Mouse (Mus musculus): ENCODE results near the gene Kcnh6. TPM values are rescaled to one million over a fixed set of nuclear protein-coding genes. Genes with fewer than 3 reads are reported as not detected.
"Not testable (repeated sequence)": the region's sequence is repeated elsewhere in the genome, so short reads cannot be mapped to it uniquely, and the experiment has no call there.

Kcnh6 gene
- polyA plus RNA-seq, 1 experiment, result not detected

DNA sequence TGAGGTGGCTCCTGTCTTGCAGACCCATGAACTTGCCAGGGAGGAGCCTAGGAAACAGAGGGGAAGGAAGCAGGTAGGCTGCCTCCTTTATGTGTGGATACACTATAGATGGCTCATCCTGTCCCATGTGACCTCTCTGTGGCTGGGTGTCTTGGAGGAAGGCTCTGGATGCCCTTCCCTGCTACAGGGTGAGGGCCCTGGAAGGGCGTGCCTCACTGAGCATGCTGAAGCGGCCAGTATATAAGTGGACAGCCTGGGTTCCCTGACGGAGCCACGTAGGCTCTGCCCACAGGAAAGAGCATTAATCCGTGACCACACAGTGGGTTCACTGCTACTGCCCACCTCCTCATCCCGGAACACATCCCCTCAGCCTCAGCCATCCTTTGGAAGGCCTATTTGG is 18.5 kb upstream of the Kcnh6 start:
- Histone ChIP-seq H3K4me3 (ENCODE audit: insufficient read depth, low read depth, low read length) (no peak overlapping the region), H3K27ac (replicated peaks; ENCODE audit: low read depth, low read length) (no peak overlapping the region), H3K4me1 (ENCODE audit: control insufficient read depth, insufficient read depth, insufficient read length, low read length) (peaks cover 7% of the 10 kb centered on the region)

- Histone ChIP-seq H3K4me1 (ENCODE audit: control insufficient read depth, insufficient read depth, insufficient read length, low read length) (peaks cover 7% of the 10 kb centered on the region), H3K4me3 (ENCODE audit: insufficient read depth, low read depth, low read length) (no peak overlapping the region), H3K27ac (replicated peaks; ENCODE audit: low read depth, low read length) (peak overlapping the region; percentile 91)
These were observed 17.7 kb upstream of the Kcnh6 start for GRCm38 (mm10) chr11:105990231-105990630.

GRCm38 (mm10) chr11:105994375-105994774 is 13.5 kb upstream of the Kcnh6 start, which contains the start of gene Ace3:
Ace3 (plus strand) TSS chr11:105994675.
- Histone ChIP-seq H3K4me1 (ENCODE audit: control insufficient read depth, insufficient read depth, insufficient read length, low read length) (peaks cover 7% of the 10 kb centered on the region), H3K27ac (replicated peaks; ENCODE audit: low read depth, low read length) (no peak within 1 kb of the TSS), H3K4me3 (ENCODE audit: insufficient read depth, low read depth, low read length) (no peak within 1 kb of the TSS)

DNA sequence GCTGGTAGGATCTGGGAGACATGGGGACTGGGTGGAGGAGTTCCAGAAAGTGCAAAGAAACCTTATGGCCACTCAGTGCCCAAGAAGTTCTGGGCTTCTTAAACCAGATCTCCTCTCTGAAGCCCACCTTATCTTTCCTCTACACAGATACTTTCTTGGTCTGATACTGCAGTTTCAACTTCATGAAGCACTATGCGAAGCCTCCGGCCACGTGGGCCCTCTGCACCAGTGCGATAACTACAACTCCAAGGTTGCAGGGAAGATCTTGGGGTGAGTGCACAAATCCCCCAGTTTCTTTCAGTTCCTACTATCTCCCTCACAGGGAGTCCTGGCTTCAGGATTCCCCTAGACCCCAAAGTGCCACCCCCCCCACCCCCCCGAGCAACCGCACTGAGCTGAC is 7.9 kb upstream of the Kcnh6 start:
- Histone ChIP-seq H3K4me3 (ENCODE audit: insufficient read depth, low read depth, low read length) (no peak overlapping the region), H3K27ac (replicated peaks; ENCODE audit: low read depth, low read length) (no peak overlapping the region), H3K4me1 (ENCODE audit: control insufficient read depth, insufficient read depth, insufficient read length, low read length) (no peaks in the 10 kb centered on the region)

DNA sequence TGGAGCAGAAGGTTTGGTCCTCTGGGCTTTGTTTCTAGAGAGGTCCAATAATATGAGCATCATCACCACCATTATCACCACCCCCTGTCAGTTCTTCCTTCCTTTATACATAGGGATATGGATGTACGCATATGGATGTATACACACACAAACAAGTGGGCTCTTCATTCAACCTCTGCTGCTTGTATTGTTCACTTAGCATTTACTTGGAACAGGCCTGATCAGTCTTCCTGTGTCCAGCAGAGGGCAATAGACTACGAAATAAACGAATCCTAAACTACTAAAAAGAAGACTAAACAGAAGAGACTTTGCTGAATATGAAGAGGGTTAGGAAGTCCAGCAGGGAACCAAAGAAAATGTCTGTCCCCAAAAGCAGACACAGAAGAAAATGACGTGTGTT is 6.2 kb upstream of the Kcnh6 start:
- H3K27ac ChIP-seq (replicated peaks; ENCODE audit: low read depth, low read length), result no peak overlapping the region
- H3K4me3 ChIP-seq (ENCODE audit: insufficient read depth, low read depth, low read length), result no peak overlapping the region
- no peaks in the 10 kb centered on the region for H3K4me1 ChIP-seq (ENCODE audit: control insufficient read depth, insufficient read depth, insufficient read length, low read length)

GRCm38 (mm10) chr11:106004576-106004975 is 3.3 kb upstream of the Kcnh6 start:
- no peak overlapping the region for H3K27ac ChIP-seq (replicated peaks; ENCODE audit: low read depth, low read length)
- no peaks in the 10 kb centered on the region for H3K4me1 ChIP-seq (ENCODE audit: control insufficient read depth, insufficient read depth, insufficient read length, low read length)
- no peak overlapping the region for H3K4me3 ChIP-seq (ENCODE audit: insufficient read depth, low read depth, low read length)

DNA sequence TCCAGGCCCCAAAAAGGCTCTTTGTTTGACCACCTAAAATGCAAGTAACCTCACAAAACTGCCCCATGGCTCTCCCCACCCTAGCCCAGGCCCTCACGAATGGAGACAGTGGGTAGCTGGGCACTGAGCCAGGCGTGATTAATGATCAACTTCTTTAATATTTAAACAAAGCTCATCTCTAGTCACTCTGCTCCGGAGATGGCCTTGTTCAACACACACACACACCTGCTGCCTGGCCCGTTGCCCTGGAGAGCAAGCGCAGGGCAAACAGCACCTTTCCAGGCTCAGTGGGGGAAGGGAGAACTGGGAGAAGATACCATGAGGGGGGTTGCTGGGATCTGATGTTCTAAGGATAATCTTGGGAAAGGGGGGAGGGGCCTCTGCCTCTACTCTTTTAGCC is 2.0 kb upstream of the Kcnh6 start:
- Histone ChIP-seq H3K27ac (replicated peaks; ENCODE audit: low read depth, low read length) (no peak overlapping the region), H3K4me1 (ENCODE audit: control insufficient read depth, insufficient read depth, insufficient read length, low read length) (no peaks in the 10 kb centered on the region), H3K4me3 (ENCODE audit: insufficient read depth, low read depth, low read length) (no peak overlapping the region)

GRCm38 (mm10) chr11:106012711-106013110 is 4.8 kb downstream of the Kcnh6 start:
- peaks cover 9% of the 10 kb centered on the region for H3K4me1 ChIP-seq (ENCODE audit: control insufficient read depth, insufficient read depth, insufficient read length, low read length)
- no peak overlapping the region for H3K4me3 ChIP-seq (ENCODE audit: insufficient read depth, low read depth, low read length)
- no peak overlapping the region for H3K27ac ChIP-seq (replicated peaks; ENCODE audit: low read depth, low read length)

GRCm38 (mm10) chr11:106013556-106014225 is 5.8 kb downstream of the Kcnh6 start:
- Histone ChIP-seq H3K4me1 (ENCODE audit: control insufficient read depth, insufficient read depth, insufficient read length, low read length) (peaks cover 9% of the 10 kb centered on the region), H3K4me3 (ENCODE audit: insufficient read depth, low read depth, low read length) (no peak overlapping the region), H3K27ac (replicated peaks; ENCODE audit: low read depth, low read length) (no peak overlapping the region)

DNA sequence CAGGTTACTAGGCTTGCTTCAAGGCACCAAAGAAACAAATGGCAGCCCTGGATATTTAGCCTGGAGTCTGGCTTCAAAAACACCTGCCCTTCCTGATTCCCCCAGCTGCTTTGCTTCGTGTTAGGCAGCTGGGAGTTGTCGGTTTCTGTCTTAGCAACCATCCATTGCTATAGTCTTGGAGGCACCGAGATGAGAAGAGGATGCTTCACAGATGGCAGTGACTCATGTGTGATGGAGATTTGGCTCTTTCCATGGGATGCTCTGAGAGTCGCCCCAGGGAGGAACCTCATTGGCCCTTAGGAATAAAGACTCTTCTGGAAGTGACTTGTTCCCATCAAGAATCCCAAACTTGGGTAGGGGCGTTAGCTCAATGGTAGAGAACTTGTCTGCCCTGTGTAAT is 8.5 kb downstream of the Kcnh6 start:
- peaks cover 11% of the 10 kb centered on the region for H3K4me1 ChIP-seq (ENCODE audit: control insufficient read depth, insufficient read depth, insufficient read length, low read length)
- no peak overlapping the region for H3K27ac ChIP-seq (replicated peaks; ENCODE audit: low read depth, low read length)
- H3K4me3 ChIP-seq (ENCODE audit: insufficient read depth, low read depth, low read length), result no peak overlapping the region

DNA sequence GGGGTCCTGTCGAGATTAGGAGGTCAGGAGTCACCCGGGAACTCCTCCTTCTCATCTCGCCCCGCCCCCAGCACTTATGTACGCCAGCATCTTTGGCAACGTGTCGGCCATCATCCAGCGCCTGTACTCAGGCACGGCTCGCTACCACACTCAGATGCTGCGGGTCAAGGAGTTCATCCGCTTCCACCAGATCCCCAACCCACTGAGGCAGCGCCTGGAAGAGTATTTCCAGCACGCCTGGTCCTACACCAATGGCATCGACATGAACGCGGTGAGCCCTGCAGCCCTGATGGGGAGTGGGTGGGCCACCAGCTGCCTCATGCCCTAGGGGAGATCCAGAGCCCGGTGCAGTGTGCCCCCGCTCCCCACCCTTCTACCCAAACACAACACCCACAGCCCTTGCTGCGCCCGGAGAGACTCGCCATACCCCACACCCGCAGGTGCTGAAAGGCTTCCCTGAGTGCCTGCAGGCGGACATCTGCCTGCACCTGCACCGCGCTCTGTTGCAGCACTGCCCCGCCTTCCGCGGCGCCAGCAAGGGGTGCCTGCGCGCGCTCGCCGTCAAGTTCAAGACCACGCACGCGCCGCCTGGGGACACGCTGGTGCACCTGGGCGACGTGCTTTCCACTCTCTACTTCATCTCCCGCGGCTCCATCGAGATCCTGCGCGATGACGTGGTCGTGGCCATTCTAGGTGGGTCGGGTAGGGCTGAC is 12.3 kb downstream of the Kcnh6 start:
- Histone ChIP-seq H3K4me1 (ENCODE audit: control insufficient read depth, insufficient read depth, insufficient read length, low read length) (peaks cover 2% of the 10 kb centered on the region; the same call in 1 of the 2 replicates), H3K4me3 (ENCODE audit: insufficient read depth, low read depth, low read length) (no peak overlapping the region), H3K27ac (replicated peaks; ENCODE audit: low read depth, low read length) (no peak overlapping the region)

DNA sequence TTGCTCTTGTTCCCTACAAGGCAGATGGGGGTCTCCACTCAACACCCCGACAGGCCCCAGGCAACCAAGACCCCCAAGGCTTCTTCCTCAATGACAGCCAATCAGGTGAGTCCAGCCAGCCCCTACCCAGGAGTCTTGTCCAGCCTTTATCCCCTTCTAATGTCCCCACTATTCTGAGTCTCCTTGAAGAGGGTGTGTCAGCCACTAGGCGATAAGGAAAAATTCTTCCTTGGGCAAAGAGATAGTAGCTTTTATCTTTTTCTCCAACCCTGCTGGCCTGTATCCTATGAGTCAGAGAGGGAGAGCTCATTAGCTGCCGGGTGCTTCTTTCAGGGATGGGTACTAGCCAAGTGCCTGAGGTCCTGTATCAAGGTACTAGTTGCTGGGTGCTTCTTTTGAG is 17.9 kb downstream of the Kcnh6 start:
- no peak overlapping the region for H3K4me3 ChIP-seq (ENCODE audit: insufficient read depth, low read depth, low read length)
- no peaks in the 10 kb centered on the region; the same call in 1 of the 2 replicates for H3K4me1 ChIP-seq (ENCODE audit: control insufficient read depth, insufficient read depth, insufficient read length, low read length)
- no peak overlapping the region for H3K27ac ChIP-seq (replicated peaks; ENCODE audit: low read depth, low read length)

DNA sequence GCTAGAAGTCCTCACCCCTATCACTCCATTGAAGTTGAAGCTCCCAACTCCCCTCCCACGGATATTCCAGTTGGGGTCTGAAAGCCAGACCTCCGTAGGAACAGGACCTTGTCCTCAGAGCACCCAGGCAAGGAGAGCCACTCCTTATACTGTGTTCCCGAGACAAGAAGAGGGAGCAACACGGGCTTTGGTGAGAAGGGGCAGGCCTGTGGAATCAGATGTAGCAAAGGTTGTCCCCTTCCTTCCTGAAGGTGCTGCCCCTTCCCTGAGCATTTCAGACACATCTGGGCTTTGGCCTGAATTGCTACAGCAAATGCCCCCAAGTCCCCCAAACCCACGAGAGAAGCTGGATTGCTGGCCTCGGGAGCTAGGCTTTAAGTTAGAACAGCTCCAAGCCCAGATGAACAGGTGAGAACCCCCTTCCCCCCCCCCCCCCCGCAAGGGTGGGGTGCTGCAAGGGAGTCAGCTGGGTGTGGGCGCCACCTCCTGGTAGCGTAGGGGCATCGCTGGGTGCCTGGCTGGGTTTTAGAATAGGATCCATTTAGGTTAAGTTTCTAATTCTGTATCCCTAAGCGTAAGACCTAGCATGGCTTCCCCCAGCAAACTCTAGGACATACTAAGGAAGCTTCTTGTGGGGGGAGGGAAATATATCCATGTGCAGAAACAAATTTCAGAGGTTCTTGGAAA is 18.7 kb downstream of the Kcnh6 start:
- H3K4me3 ChIP-seq (ENCODE audit: insufficient read depth, low read depth, low read length), result no peak overlapping the region
- H3K27ac ChIP-seq (replicated peaks; ENCODE audit: low read depth, low read length), result no peak overlapping the region
- H3K4me1 ChIP-seq (ENCODE audit: control insufficient read depth, insufficient read depth, insufficient read length, low read length), result no peaks in the 10 kb centered on the region; the same call in 1 of the 2 replicates

DNA sequence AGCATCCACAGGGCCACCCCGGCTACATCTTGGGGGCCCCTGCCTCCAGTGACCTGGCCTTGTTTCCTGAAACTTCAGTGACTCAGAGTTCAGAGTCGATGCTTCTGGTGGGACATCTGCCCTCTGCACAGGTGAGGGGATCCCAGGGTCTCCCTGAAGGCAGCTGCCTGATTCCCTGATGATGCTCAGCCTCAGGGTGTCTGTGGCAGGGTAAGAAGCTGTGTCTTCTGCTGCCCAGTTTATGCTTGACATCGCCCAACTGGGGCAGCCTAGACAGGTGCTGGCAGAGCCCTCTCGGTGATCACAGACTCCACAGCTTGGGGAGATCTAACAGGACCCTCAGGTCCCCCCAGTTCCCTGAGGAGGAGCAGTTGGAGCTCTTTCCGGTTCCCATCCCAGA is 19.7 kb downstream of the Kcnh6 start:
- H3K4me1 ChIP-seq (ENCODE audit: control insufficient read depth, insufficient read depth, insufficient read length, low read length), result no peaks in the 10 kb centered on the region; the same call in 1 of the 2 replicates
- no peak overlapping the region for H3K4me3 ChIP-seq (ENCODE audit: insufficient read depth, low read depth, low read length)
- H3K27ac ChIP-seq (replicated peaks; ENCODE audit: low read depth, low read length), result no peak overlapping the region

- Histone ChIP-seq H3K27ac (replicated peaks; ENCODE audit: low read depth, low read length) (peak overlapping the region; percentile 57; the same call in 1 of the 2 replicates), H3K4me3 (ENCODE audit: insufficient read depth, low read depth, low read length) (peak overlapping the region; percentile 62)
- H3K4me1 ChIP-seq (ENCODE audit: control insufficient read depth, insufficient read depth, insufficient read length, low read length), result not testable (repeated sequence)
These were observed 24.1 kb downstream of the Kcnh6 start for GRCm38 (mm10) chr11:106032074-106032473.

Data from brown adipose tissue, adult 24 weeks (tissue).